Mouse (Mus musculus) frontal cortex, postnatal 36 days (tissue): ENCODE measurements around the gene Cux2.
"Not testable (repeated sequence)": the region's sequence is repeated elsewhere in the genome, so short reads cannot be mapped to it uniquely, and the experiment has no call there.

ENCODE experiments used
- DNase-seq, 2 experiments: peaks; one replicate each; pipeline ENCODE4 v3.0.0; 2022; ENCODE audit warnings: low spot score in 2 of 2

Gene Cux2

GRCm38 (mm10) chr5:121867963-121868362 is 181.9 kb downstream of the Cux2 start:
- no peak for DNase-seq

GRCm38 (mm10) chr5:121864330-121864729 is 185.6 kb downstream of the Cux2 start:
- DNase-seq = no peak

GRCm38 (mm10) chr5:121861964-121862363 is 187.9 kb downstream of the Cux2 start:
- DNase-seq = no peak

GRCm38 (mm10) chr5:121858427-121858826 is 191.5 kb downstream of the Cux2 start:
- no peak for DNase-seq

GRCm38 (mm10) chr5:121856740-121857139 is 193.2 kb downstream of the Cux2 start:
- no peak for DNase-seq

- DNase-seq = no peak
Observed at GRCm38 (mm10) chr5:121854768-121855167, 195.1 kb downstream of the Cux2 start.

GRCm38 (mm10) chr5:121853368-121854051 is 196.4 kb downstream of the Cux2 start:
- DNase-seq = no peak

- DNase-seq = no peak
Observed at GRCm38 (mm10) chr5:121849478-121850349, 200.2 kb downstream of the Cux2 start.

GRCm38 (mm10) chr5:121848743-121849142 is 201.2 kb downstream of the Cux2 start, which contains the start of gene Pheta1:
Gene Pheta1, plus strand, starts transcription at chr5:121848984.
- DNase-seq = peak; percentile 87 to 89

GRCm38 (mm10) chr5:121848035-121848519 is 201.8 kb downstream of the Cux2 start:
- DNase-seq = peak in 1 of 2 experiments; percentile 61

- DNase-seq = not testable (repeated sequence)
Observed at GRCm38 (mm10) chr5:121847269-121847668, 202.6 kb downstream of the Cux2 start.

GRCm38 (mm10) chr5:121846322-121846721 is 203.6 kb downstream of the Cux2 start:
- no peak for DNase-seq

GRCm38 (mm10) chr5:121845361-121845760 is 204.5 kb downstream of the Cux2 start:
- DNase-seq = no peak

GRCm38 (mm10) chr5:121843138-121843905 is 206.6 kb downstream of the Cux2 start:
- no peak for DNase-seq

GRCm38 (mm10) chr5:121842665-121843118 is 207.2 kb downstream of the Cux2 start:
- DNase-seq = peak; percentile 79 to 82

- no peak for DNase-seq
Observed at GRCm38 (mm10) chr5:121841973-121842372, 207.9 kb downstream of the Cux2 start.

GRCm38 (mm10) chr5:121841516-121841915 is 208.4 kb downstream of the Cux2 start:
- no peak for DNase-seq

GRCm38 (mm10) chr5:121839128-121839473 is 210.8 kb downstream of the Cux2 start:
- no peak for DNase-seq

- no peak for DNase-seq
Observed at GRCm38 (mm10) chr5:121838341-121839127, 211.4 kb downstream of the Cux2 start.

GRCm38 (mm10) chr5:121837441-121838340 is 212.2 kb downstream of the Cux2 start, which contains the start of gene Sh2b3:
Gene Sh2b3, minus strand, starts transcription at chr5:121837646.
- no peak for DNase-seq
